23 mouse cellular contexts compared by ENCODE assay signal in genomic region chr19:5327970-5328369, GRCm38 (mm10). TPM values are rescaled to one million over a fixed set of nuclear protein-coding genes. Genes with fewer than 3 reads are reported as not detected.
DNase-seq lines count a peak whose midpoint lies in the region; ATAC-seq and TF ChIP-seq lines count a peak whose summit lies in the region.
"Had no signal": no experiment of that assay in that cellular context is flagged by ENCODE, and none has a peak within 500 bp of the region (broad histone marks: within the 10 kb centered on the region; RNA-seq: fewer than 3 reads in every experiment).

No protein-coding gene starts in this region.

- intact Hi-C loops in left cerebral cortex, postnatal 25 days (cut with DNase I) = no loop called here

- WGBS in embryonic facial prominence, embryonic 13.5 days = 63% methylated on average over 19 of the region's 19 CpGs
- 75% methylated on average over 19 of the region's 19 CpGs for WGBS in embryonic facial prominence, embryonic 10.5 days
- 62% methylated on average over 19 of the region's 19 CpGs for WGBS in stomach, postnatal 0 days

- TF ChIP-seq EP300 in stomach, postnatal 0 days (optimal IDR thresholded peaks at IDR 0.05) = no peak

- no peak for TF ChIP-seq CTCF in stomach, postnatal 0 days (IDR thresholded peaks at IDR 0.05; ENCODE audit: low read depth)

- no peak overlapping the region for H3K27ac ChIP-seq in embryonic facial prominence, embryonic 13.5 days
- no peak overlapping the region for H3K27ac ChIP-seq in embryonic facial prominence, embryonic 10.5 days (replicated peaks)
- H3K27ac ChIP-seq in stomach, postnatal 0 days (replicated peaks) = no peak overlapping the region
- H3K27ac ChIP-seq: limb, embryonic 13.5 days; liver, embryonic 15.5 days; midbrain, embryonic 15.5 days had no signal

- H3K9me3 ChIP-seq in embryonic facial prominence, embryonic 13.5 days = no peaks in the 10 kb centered on the region
- H3K9me3 ChIP-seq in embryonic facial prominence, embryonic 10.5 days = no peaks in the 10 kb centered on the region
- no peaks in the 10 kb centered on the region for H3K9me3 ChIP-seq in stomach, postnatal 0 days (ENCODE audit: control insufficient read depth, low read length)
- H3K9me3 ChIP-seq: limb, embryonic 13.5 days; liver, embryonic 15.5 days; megakaryocyte, embryonic 14.5 days; midbrain, embryonic 15.5 days had no signal

- H3K4me3 ChIP-seq in embryonic facial prominence, embryonic 13.5 days = no peak overlapping the region
- H3K4me3 ChIP-seq in embryonic facial prominence, embryonic 10.5 days = no peak overlapping the region
- no peak overlapping the region for H3K4me3 ChIP-seq in stomach, postnatal 0 days (ENCODE audit: low read depth, low read length)
- H3K4me3 ChIP-seq: limb, embryonic 13.5 days; liver, embryonic 15.5 days; megakaryocyte, embryonic 14.5 days; midbrain, embryonic 15.5 days had no signal

- no peak for DNase-seq in embryonic facial prominence, embryonic 10.5 days (ENCODE audit: low spot score)
- peak; percentile 30 to 37 for DNase-seq in urinary bladder, adult 18-20 months (ENCODE audit: low spot score in 2 of 2)
- no peak for DNase-seq in urinary bladder, postnatal 4 days (ENCODE audit: low spot score in 2 of 2)
- DNase-seq in kidney, postnatal 10 days = peak; percentile 41
- peak; percentile 64 for DNase-seq in stomach, postnatal 0 days (ENCODE audit: low spot score)
- DNase-seq in left cerebral cortex, postnatal 25 days (ENCODE audit: low spot score in 2 of 2) = no peak
- DNase-seq in cerebellum, postnatal 10 days = no peak
- DNase-seq: adrenal gland, adult 8-10 months; cerebellum, postnatal 14 days; embryo, embryonic 11 days; gastrocnemius, postnatal 36 days; heart, postnatal 14 days; retina, postnatal 1 day had no signal

- H3K27me3 ChIP-seq in embryonic facial prominence, embryonic 13.5 days = no peaks in the 10 kb centered on the region
- no peaks in the 10 kb centered on the region for H3K27me3 ChIP-seq in embryonic facial prominence, embryonic 10.5 days (replicated peaks; ENCODE audit: low read depth, poor library complexity, severe bottlenecking)
- no peaks in the 10 kb centered on the region for H3K27me3 ChIP-seq in stomach, postnatal 0 days (ENCODE audit: control insufficient read depth, insufficient read depth, low read length)
- H3K27me3 ChIP-seq: limb, embryonic 13.5 days; liver, embryonic 15.5 days; midbrain, embryonic 15.5 days had no signal

- no peak overlapping the region for H3K4me2 ChIP-seq in embryonic facial prominence, embryonic 13.5 days
- H3K4me2 ChIP-seq in stomach, postnatal 0 days (replicated peaks; ENCODE audit: low read depth) = no peak overlapping the region
- H3K4me2 ChIP-seq: limb, embryonic 13.5 days; liver, embryonic 15.5 days; midbrain, embryonic 15.5 days had no signal

- H3K9ac ChIP-seq in embryonic facial prominence, embryonic 13.5 days = peak overlapping the region; percentile 49; the same call in 1 of the 2 replicates
- H3K9ac ChIP-seq in stomach, postnatal 0 days (ENCODE audit: low read length) = no peak overlapping the region
- H3K9ac ChIP-seq: limb, embryonic 13.5 days; liver, embryonic 15.5 days; midbrain, embryonic 15.5 days had no signal

- no peaks in the 10 kb centered on the region for H3K4me1 ChIP-seq in embryonic facial prominence, embryonic 13.5 days
- H3K4me1 ChIP-seq in embryonic facial prominence, embryonic 10.5 days = no peaks in the 10 kb centered on the region
- H3K4me1 ChIP-seq in stomach, postnatal 0 days (replicated peaks; ENCODE audit: control insufficient read depth, insufficient read depth) = no peaks in the 10 kb centered on the region
- H3K4me1 ChIP-seq: limb, embryonic 13.5 days; liver, embryonic 15.5 days; midbrain, embryonic 15.5 days had no signal

- ATAC-seq in embryonic facial prominence, embryonic 13.5 days (ENCODE audit: insufficient number of reproducible peaks, insufficient read depth, low FRiP score, low TSS enrichment, low read depth) = no peak
- ATAC-seq in stomach, postnatal 0 days (ENCODE audit: low FRiP score, low TSS enrichment) = peak; percentile 77
- ATAC-seq: CD4-positive, CD25-positive, alpha-beta regulatory T cell, adult 4 months; forebrain, embryonic 14.5 days; hindbrain, embryonic 16.5 days; midbrain, embryonic 15.5 days had no signal

- H3K36me3 ChIP-seq in embryonic facial prominence, embryonic 13.5 days = no peaks in the 10 kb centered on the region
- no peaks in the 10 kb centered on the region for H3K36me3 ChIP-seq in embryonic facial prominence, embryonic 10.5 days (replicated peaks)
- no peaks in the 10 kb centered on the region for H3K36me3 ChIP-seq in stomach, postnatal 0 days (ENCODE audit: control insufficient read depth, insufficient read depth, low read length)
- H3K36me3 ChIP-seq: limb, embryonic 13.5 days; liver, embryonic 15.5 days; midbrain, embryonic 15.5 days had no signal

RNA-seq across cellular contexts. Expression of gene Catsper1, which starts 7.6 kb away (rescaled TPM):
- polyA plus RNA-seq in embryonic facial prominence, embryonic 13.5 days (2015; fragmentation: Nextera tagmentation; extraction: Ambion mirVana) = not detected in 2 replicates
- not detected in 2 replicates for polyA plus RNA-seq in embryonic facial prominence, embryonic 10.5 days (2016; fragmentation: Nextera tagmentation; extraction: Ambion mirVana)
- not detected in 2 replicates for polyA plus RNA-seq in stomach, postnatal 0 days (2015; fragmentation: Nextera tagmentation; extraction: Ambion mirVana)
- total RNA-seq in left cerebral cortex, postnatal 25 days (2021) = not detected
- total RNA-seq: adrenal gland, adult 8-10 months; gastrocnemius, postnatal 36 days; heart, postnatal 14 days; left cerebral cortex, adult 8-10 months; neutrophil, adult 5-6 weeks had no signal
- polyA plus RNA-seq: CD4-positive, CD25-positive, alpha-beta regulatory T cell, adult 4 months; forebrain, embryonic 14.5 days; hindbrain, embryonic 16.5 days; limb, embryonic 13.5 days; liver, embryonic 15.5 days; midbrain, embryonic 15.5 days had no signal

RNA-seq across cellular contexts. Expression of gene Cst6, which starts 21.4 kb away (rescaled TPM):
- 3.6 and 3.7 TPM in 2 replicates for polyA plus RNA-seq in embryonic facial prominence, embryonic 13.5 days (2015; fragmentation: Nextera tagmentation; extraction: Ambion mirVana)
- polyA plus RNA-seq in embryonic facial prominence, embryonic 10.5 days (2016; fragmentation: Nextera tagmentation; extraction: Ambion mirVana) = 0.24 and 0.65 TPM in 2 replicates
- 281 and 316 TPM in 2 replicates for polyA plus RNA-seq in stomach, postnatal 0 days (2015; fragmentation: Nextera tagmentation; extraction: Ambion mirVana)
- 10 to 100 TPM; 21.2 to 23.9 TPM for total RNA-seq in left cerebral cortex, postnatal 25 days (2021)
- total RNA-seq: neutrophil, adult 5-6 weeks had no signal
- polyA plus RNA-seq: liver, embryonic 15.5 days had no signal

RNA-seq across cellular contexts. Expression of gene Gal3st3, which starts 29.8 kb away (rescaled TPM):
- 7.4 and 8.9 TPM in 2 replicates for polyA plus RNA-seq in embryonic facial prominence, embryonic 13.5 days (2015; fragmentation: Nextera tagmentation; extraction: Ambion mirVana)
- polyA plus RNA-seq in embryonic facial prominence, embryonic 10.5 days (2016; fragmentation: Nextera tagmentation; extraction: Ambion mirVana) = 8.5 and 8.6 TPM in 2 replicates
- polyA plus RNA-seq in stomach, postnatal 0 days (2015; fragmentation: Nextera tagmentation; extraction: Ambion mirVana) = 0.51 and 0.53 TPM in 2 replicates
- 10 to 100 TPM; 84.3 to 92.4 TPM for total RNA-seq in left cerebral cortex, postnatal 25 days (2021)
- total RNA-seq: neutrophil, adult 5-6 weeks had no signal

RNA-seq across cellular contexts. Expression of gene Sf3b2, which starts 32.7 kb away (rescaled TPM):
- polyA plus RNA-seq in embryonic facial prominence, embryonic 13.5 days (2015; fragmentation: Nextera tagmentation; extraction: Ambion mirVana) = 404 and 414 TPM in 2 replicates
- 456 and 467 TPM in 2 replicates for polyA plus RNA-seq in embryonic facial prominence, embryonic 10.5 days (2016; fragmentation: Nextera tagmentation; extraction: Ambion mirVana)
- polyA plus RNA-seq in stomach, postnatal 0 days (2015; fragmentation: Nextera tagmentation; extraction: Ambion mirVana) = 134 and 148 TPM in 2 replicates
- 100 to 1,000 TPM; 196 to 198 TPM for total RNA-seq in left cerebral cortex, postnatal 25 days (2021)

RNA-seq across cellular contexts. Expression of gene Eif1ad, which starts 38.6 kb away (rescaled TPM):
- 57.6 and 61.8 TPM in 2 replicates for polyA plus RNA-seq in embryonic facial prominence, embryonic 13.5 days (2015; fragmentation: Nextera tagmentation; extraction: Ambion mirVana)
- polyA plus RNA-seq in embryonic facial prominence, embryonic 10.5 days (2016; fragmentation: Nextera tagmentation; extraction: Ambion mirVana) = 90.4 and 93.7 TPM in 2 replicates
- polyA plus RNA-seq in stomach, postnatal 0 days (2015; fragmentation: Nextera tagmentation; extraction: Ambion mirVana) = 47.5 and 49.1 TPM in 2 replicates
- 10 to 100 TPM; 24.9 to 25.6 TPM for total RNA-seq in left cerebral cortex, postnatal 25 days (2021)

Comparison
In these comparisons a context has a peak if more than half of its experiments do, and no peak if none do; other contexts are left out.
1. DNase-seq: peak in urinary bladder, adult 18-20 months (2 of 2), kidney, postnatal 10 days (single experiment) and stomach, postnatal 0 days (single experiment); none in embryonic facial prominence, embryonic 10.5 days (single experiment), urinary bladder, postnatal 4 days (0 of 2), left cerebral cortex, postnatal 25 days (0 of 2) and cerebellum, postnatal 10 days (0 of 2).
2. RNA of gene Cst6, which starts 21.4 kb away (polyA plus RNA-seq): 281 to 316 TPM in stomach, postnatal 0 days; 3.6 to 3.7 TPM in embryonic facial prominence, embryonic 13.5 days and 0.24 to 0.65 TPM in embryonic facial prominence, embryonic 10.5 days; every median in the first group is over 10 times any median in the second.